Mouse (Mus musculus) heart, postnatal 4 days (tissue): ENCODE data around the gene Xirp2. TPM values are rescaled to one million over a fixed set of nuclear protein-coding genes. Genes with fewer than 3 reads are reported as not detected.

Source experiments
- DNase-seq: peaks from one replicate; pipeline ENCODE4 v3.0.0; 2021
- total RNA-seq, 2 experiments: library from RNA; stranded (reverse); gene quantifications; 2 replicates each; pipeline ENCODE4 v1.2.3; 2021

Gene Xirp2
- total RNA-seq, 2 experiments from 2014 or later = 36.4 to 37.8 TPM

DNA sequence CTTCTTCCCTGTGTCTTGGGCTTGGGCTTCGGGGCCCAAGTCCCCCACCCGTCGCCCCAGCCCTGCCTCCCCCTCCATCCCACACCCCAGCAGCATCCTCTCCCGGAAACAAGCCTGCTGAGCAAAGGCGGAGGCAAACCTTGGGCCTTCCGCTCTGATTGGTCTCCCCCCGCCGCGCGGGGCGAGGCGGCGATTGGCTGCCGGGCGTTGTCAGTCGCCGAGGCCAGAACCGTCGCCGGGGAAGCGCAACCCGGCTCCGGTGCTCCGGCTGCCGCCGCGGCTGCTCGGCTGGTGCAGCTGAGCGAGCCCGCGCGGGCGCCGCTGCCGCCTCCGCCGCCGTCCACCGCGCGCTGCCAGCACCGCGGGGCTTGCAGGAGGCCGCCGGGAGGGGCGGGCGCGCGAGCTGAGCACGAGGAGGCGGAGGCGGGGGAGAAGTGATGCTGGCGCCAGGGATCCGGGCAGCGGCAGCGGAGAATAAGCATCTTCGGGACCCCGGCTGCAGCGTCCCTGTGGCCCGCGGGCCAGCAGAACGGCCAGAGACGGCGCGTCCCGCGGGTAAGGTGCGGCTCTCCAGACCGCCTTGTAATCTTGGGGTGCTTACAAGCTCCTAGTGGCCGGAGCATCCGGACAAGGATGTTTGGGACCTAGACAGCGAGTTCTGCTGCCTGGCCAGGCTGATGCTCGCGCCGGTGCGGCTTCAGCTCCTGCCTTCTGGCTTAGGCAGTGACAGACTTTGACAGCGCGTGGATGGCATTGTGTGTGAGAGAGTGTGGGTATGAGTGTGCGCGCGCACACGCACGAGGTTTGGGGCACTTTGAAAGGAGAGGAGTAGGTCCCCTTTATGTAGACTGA lies 119.9 kb downstream of the Xirp2 start, which contains the start of gene B3galt1:
TSS of gene B3galt1 (plus strand) at position 392 of the 852 bp plus-strand sequence.
- DNase-seq = peak; percentile 87

DNA sequence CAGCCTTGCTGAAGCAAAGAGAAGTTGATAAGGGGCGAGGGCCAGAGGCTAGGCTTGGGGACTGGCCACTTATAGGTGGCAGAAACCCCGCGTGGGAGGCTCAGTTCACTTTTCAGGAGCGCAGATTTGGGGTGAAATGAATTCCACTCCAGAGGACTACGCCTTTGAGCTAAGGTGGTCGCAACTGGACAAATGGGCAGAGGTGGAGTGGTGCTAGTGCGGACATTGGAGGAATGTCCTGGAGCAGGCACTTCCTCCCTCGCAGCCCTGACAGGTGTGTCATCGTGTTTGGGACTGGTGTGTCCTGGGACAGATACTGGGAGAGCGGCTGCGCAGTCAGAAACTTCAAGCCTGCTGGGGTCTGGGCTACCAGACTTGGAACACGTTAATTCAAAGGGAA lies 120.8 kb downstream of the Xirp2 start:
- DNase-seq = peak; percentile 7

DNA sequence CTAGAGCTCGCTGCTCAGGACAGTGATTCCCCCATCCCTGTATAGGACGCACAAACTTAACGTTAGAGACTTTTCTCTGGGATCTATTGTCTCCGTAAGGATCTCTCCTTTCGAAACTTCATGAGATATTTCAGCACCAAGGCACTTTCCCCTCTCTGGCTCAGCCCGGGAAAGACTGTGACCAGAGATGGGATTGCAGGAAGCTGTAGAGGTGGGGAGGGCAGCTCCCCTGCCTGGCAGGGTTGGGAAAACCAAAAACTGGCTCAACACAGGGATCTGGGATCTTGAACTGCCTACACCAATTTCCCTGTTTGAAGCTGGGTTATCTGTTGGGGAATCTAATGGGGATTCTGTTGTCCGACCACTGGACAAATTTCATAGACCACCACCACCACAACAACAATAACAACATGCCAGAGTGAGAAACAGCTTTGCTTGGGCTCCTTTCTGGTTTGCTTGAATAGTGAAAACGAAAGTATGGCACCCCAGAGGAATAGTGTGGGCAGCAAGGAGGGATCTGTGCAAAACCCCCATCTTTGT lies 121.4 kb downstream of the Xirp2 start:
- DNase-seq = no peak

Other genes starting within 250 kb of the Xirp2 start
- gene Gm21830, start 32.3 kb upstream of the Xirp2 start, total RNA-seq = not detected
- gene Gm26727, start 12.8 kb upstream of the Xirp2 start, total RNA-seq = not detected
- 1 to 10 TPM; 6.6 to 6.7 TPM for gene B3galt1, start 119.9 kb downstream of the Xirp2 start, total RNA-seq